Mouse (Mus musculus) lung, postnatal 0 days (tissue): ENCODE data around the gene Hoxa9. TPM values are rescaled to one million over a fixed set of nuclear protein-coding genes. Genes with fewer than 3 reads are reported as not detected.
A peak's percentile ranks its signal among the peaks of the same experiment; 100 is the strongest.

Experiments
- ATAC-seq: fragments of 200-750 bp; cut with Nextera tagmentation; 2 replicates; pipeline ENCODE4 v1.8.0; 2017; ENCODE audit warnings: moderate library complexity
- DNase-seq: peaks from one replicate; pipeline ENCODE4 v3.0.0-alpha.2; 2016; ENCODE audit warnings: low spot score
- H3K27ac ChIP-seq: fragments of 300-500 bp; sonication (generic); 2 replicates; pipeline ENCODE4 v1.5.1; 2014; ENCODE audit warnings: antibody characterized with exemption, mild to moderate bottlenecking, low read length, mixed read lengths
- H3K27me3 ChIP-seq: fragments of 300-500 bp; sonication (generic); replicated peaks from 2 replicates; pipeline ENCODE4 v1.6.1; 2014; ENCODE audit warnings: low read length, mixed read lengths; ENCODE audit not compliant: insufficient read depth
- H3K36me3 ChIP-seq: fragments of 300-500 bp; sonication (generic); 2 replicates; pipeline ENCODE4 v1.6.1; 2014; ENCODE audit warnings: low read length, mixed read lengths; ENCODE audit not compliant: insufficient read depth
- H3K4me1 ChIP-seq: fragments of 300-500 bp; sonication (generic); 2 replicates; pipeline ENCODE4 v1.6.1; 2014; ENCODE audit warnings: antibody characterized with exemption, low read depth, low read length, mixed read lengths; ENCODE audit not compliant: insufficient read depth
- H3K4me2 ChIP-seq: fragments of 300-500 bp; sonication (generic); replicated peaks from 2 replicates; pipeline ENCODE4 v1.6.1; 2014; ENCODE audit warnings: low read depth, mild to moderate bottlenecking, low read length, moderate library complexity, mixed read lengths
- H3K4me3 ChIP-seq: fragments of 300-500 bp; sonication (generic); 2 replicates; pipeline ENCODE4 v1.5.1; 2014; ENCODE audit warnings: low read depth, low read length
- H3K9ac ChIP-seq: fragments of 300-500 bp; sonication (generic); replicated peaks from 2 replicates; pipeline ENCODE4 v1.6.1; 2014; ENCODE audit warnings: low read depth, mild to moderate bottlenecking
- H3K9me3 ChIP-seq: fragments of 300-500 bp; sonication (generic); 2 replicates; pipeline ENCODE4 v1.6.1; 2016; ENCODE audit warnings: low read length, mixed read lengths
- CTCF ChIP-seq: IDR thresholded peaks from 2 replicates; pipeline ENCODE4 v1.5.1; 2016; ENCODE audit warnings: antibody characterized with exemption, mild to moderate bottlenecking
- EP300 ChIP-seq: IDR thresholded peaks from 2 replicates; pipeline ENCODE4 v1.6.1; 2016; ENCODE audit warnings: antibody characterized with exemption, mild to moderate bottlenecking, control low read depth
- WGBS: fragments of 180-500 bp; shearing (Covaris S2); extraction: QIAGEN DNeasy Blood & Tissue Kit; methylation state at CpG from one replicate; pipeline ENCODE4 v1.1.7; 2014; 5-methylcytosine and 5-hydroxymethylcytosine counted together
- polyA plus RNA-seq: library from polyadenylated mRNA; unstranded; fragments of >200 nt; fragmentation: Nextera tagmentation; extraction: Ambion mirVana; gene quantifications from 2 replicates; pipeline ENCODE4 v1.2.1, GENCODE M21; 2015

The Hoxa9 gene
- polyA plus RNA-seq, 1 experiment from 2014 or later: 0.06 TPM

DNA sequence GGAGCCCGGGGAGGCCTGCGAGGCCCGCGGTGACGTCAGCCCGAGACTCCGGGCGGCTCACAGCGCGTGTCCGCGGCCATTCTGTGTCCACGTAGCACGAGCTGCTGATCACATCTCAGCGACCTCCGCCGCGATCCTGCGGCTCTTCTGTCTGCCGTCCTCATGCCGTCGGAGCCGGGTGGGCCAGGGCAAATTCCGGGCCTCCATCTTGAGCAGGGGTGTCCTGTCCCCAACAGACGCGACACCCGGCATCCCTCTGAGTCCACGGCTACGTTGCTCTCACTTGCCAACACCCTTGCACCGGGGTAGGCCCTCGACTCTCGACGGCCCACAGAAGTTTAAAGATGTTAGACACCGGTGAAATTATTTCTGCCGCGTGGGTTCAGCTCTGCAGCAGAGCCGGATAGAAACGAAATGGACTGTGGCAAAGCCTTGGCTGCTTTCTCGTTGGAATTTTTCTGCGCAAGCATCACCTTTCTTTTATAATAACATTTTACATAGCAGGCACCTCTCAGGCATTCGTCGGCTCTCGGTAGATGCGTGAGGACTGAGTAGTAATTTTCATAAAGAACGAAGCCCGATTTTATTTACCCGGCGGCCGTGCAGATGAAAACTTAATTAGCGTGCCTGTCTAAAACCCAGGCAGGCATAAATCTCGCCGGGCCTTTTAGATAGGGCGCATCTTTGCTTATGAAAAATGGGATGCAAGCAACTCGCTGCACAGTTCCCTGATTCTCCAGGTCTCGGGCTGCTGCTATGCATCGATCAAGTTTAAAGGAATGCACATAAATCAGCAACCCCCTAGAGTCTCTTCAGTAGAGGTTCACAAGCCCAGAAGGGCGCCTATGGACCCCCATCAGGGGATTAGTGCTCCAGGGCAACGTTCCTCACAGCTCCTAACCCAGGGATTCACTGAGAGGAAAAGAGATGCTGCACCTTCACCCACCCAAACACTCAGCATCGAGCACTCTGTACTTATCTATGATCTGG lies 22.9 kb upstream of the Hoxa9 start:
- DNase-seq (no peak), ATAC-seq (no peak)
- no peaks in the 10 kb centered on the region for H3K36me3 ChIP-seq
- no peaks in the 10 kb centered on the region for H3K4me1 ChIP-seq
- H3K9ac ChIP-seq: no peak overlapping the region
- H3K27me3 ChIP-seq: peaks cover 87% of the 10 kb centered on the region
- WGBS: 2% methylated on average over 59 of the region's 59 CpGs
- TF ChIP-seq EP300 (no peak), CTCF (no peak)
- peak overlapping the region; percentile 12; the same call in 1 of the 2 replicates for H3K4me3 ChIP-seq
- H3K27ac ChIP-seq: no peak overlapping the region
- H3K9me3 ChIP-seq: no peaks in the 10 kb centered on the region
- no peak overlapping the region for H3K4me2 ChIP-seq

- H3K27ac ChIP-seq: no peak overlapping the region
- H3K36me3 ChIP-seq: no peaks in the 10 kb centered on the region
- TF ChIP-seq CTCF (no peak), EP300 (no peak)
- DNase-seq: no peak
- no peak overlapping the region for H3K4me3 ChIP-seq
- H3K9me3 ChIP-seq: no peaks in the 10 kb centered on the region
- H3K4me2 ChIP-seq: no peak overlapping the region
- no peaks in the 10 kb centered on the region for H3K4me1 ChIP-seq
- H3K9ac ChIP-seq: no peak overlapping the region
- H3K27me3 ChIP-seq: peaks cover 88% of the 10 kb centered on the region
- no peak; the same call in 1 of the 2 replicates for ATAC-seq
- WGBS: 2% methylated on average over 35 of the region's 35 CpGs
These were observed 22.0 kb upstream of the Hoxa9 start for GRCm38 (mm10) chr6:52252775-52253376.

- no peak overlapping the region for H3K4me3 ChIP-seq
- H3K27me3 ChIP-seq: peaks cover 86% of the 10 kb centered on the region
- H3K9me3 ChIP-seq: no peaks in the 10 kb centered on the region
- no peak for TF ChIP-seq EP300
- no peak for TF ChIP-seq CTCF
- no peaks in the 10 kb centered on the region for H3K4me1 ChIP-seq
- ATAC-seq (no peak), DNase-seq (no peak)
- no peak overlapping the region for H3K4me2 ChIP-seq
- H3K9ac ChIP-seq: no peak overlapping the region
- H3K27ac ChIP-seq: no peak overlapping the region
- no peaks in the 10 kb centered on the region for H3K36me3 ChIP-seq
- 6% methylated on average over 24 of the region's 24 CpGs for WGBS
These were observed 21.3 kb upstream of the Hoxa9 start for GRCm38 (mm10) chr6:52252016-52252774.

DNA sequence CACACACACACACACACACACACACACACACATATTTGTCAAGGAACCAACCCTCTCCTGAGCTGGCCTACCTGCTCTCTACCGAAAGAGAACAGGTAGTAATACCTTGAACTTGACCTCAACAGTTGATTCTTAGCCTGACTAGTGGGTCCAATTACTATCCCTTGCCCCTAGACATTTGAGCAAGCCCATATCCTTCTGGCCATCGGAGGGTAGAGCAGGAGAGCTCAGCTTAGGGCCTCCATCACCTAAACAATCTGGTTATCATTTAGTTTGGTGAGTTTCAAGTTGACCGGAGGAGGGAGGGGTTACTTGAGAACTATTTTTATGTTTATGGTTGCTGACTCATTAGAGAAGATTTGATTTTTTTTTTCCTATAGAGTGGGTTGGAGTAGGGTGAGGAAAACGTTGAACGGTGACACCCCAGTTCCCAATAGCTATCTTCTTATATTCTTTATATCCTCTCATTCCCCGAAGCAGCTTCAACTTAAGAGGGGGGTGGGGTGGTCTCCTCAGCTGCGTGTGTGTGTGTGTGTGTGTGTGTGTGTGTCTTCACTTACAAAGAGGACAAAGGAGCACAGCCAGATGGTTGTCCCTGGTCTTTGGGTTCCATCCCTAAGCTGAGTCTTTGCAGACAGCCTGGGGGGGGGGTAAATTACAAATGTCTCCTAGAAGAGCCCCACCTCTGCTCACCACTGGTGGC lies 20.4 kb upstream of the Hoxa9 start:
- Histone ChIP-seq H3K4me2 (no peak overlapping the region), H3K27me3 (peaks cover 86% of the 10 kb centered on the region), H3K4me1 (no peaks in the 10 kb centered on the region), H3K9me3 (no peaks in the 10 kb centered on the region), H3K9ac (no peak overlapping the region), H3K4me3 (no peak overlapping the region), H3K36me3 (no peaks in the 10 kb centered on the region), H3K27ac (no peak overlapping the region)
- no peak for ATAC-seq
- WGBS: 12% methylated on average over 7 of the region's 7 CpGs
- TF ChIP-seq EP300 (no peak), CTCF (no peak)
- no peak for DNase-seq

DNA sequence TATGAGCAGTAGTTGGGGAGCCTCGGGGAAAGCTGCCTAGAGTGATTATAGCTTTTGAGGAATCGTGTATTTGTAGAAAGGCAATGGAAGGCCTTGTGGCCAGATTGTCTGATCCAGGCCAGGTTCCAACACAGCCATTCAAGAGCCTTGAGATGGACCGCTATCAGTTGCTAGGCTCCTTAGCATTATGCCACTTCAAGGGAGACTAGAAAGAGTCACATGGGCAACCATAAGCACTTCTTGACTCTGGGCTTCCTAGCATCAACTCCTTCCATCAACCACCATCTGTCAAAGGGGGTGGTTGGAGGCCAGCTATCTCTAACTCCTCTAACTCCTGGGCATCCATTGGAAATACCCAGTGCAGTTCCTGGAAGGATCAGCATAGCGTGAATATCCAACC lies 18.9 kb upstream of the Hoxa9 start:
- peaks cover 88% of the 10 kb centered on the region for H3K27me3 ChIP-seq
- H3K4me2 ChIP-seq: no peak overlapping the region
- H3K9me3 ChIP-seq: no peaks in the 10 kb centered on the region
- ATAC-seq: no peak
- no peak overlapping the region for H3K27ac ChIP-seq
- H3K4me1 ChIP-seq: no peaks in the 10 kb centered on the region
- no peak overlapping the region for H3K9ac ChIP-seq
- WGBS: 4% methylated on average over 4 of the region's 4 CpGs
- no peak for TF ChIP-seq CTCF
- no peak for TF ChIP-seq EP300
- H3K4me3 ChIP-seq: no peak overlapping the region
- no peaks in the 10 kb centered on the region for H3K36me3 ChIP-seq
- no peak for DNase-seq
